Mouse (Mus musculus): Measurements from ENCODE around the gene Gm10401. TPM values are rescaled to one million over a fixed set of nuclear protein-coding genes. Genes with fewer than 3 reads are reported as not detected.

Gm10401 gene
- total and polyA plus RNA-seq, 3 experiments, result 1.7 to 10.9 TPM; not detected in 1

DNA sequence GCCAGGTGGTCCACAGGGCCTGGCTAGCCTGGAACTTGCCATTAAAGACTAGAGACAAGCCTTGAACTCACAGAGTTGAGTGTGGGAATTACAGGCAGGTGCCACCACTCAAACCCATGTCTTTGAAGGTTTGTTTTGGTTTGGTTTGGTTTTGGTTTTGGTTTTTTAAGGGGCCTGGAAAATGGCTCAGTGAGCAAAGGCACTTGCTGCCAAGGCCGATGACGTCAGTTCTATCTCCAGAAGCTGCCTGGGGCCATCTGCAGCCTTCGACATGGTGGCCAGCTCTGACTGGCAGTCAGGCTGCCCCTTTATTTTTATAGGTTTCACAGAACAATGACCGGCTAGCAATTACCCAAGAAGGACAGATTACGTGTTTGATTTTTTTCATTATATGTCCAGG, 22.9 kb upstream of the Gm10401 start (continued):
- TF ChIP-seq MEF2A (IDR thresholded peaks at IDR 0.05; ENCODE audit: borderline replicate concordance, low read depth, low read length), result peak; percentile 79; the same call in 1 of the 2 replicates
- peak; percentile 30; the same call in 1 of the 2 replicates for TF ChIP-seq POLR2A (IDR thresholded peaks at IDR 0.05; ENCODE audit: low read depth, low read length)
- TF ChIP-seq PAX5 (IDR thresholded peaks at IDR 0.05; ENCODE audit: low read length), result no peak
- TF ChIP-seq TCF12 (IDR thresholded peaks at IDR 0.05; ENCODE audit: low read depth, low read length), result 0 out of 2 replicates have a peak, but pooled peaks have one; percentile 20
- TF ChIP-seq MXI1 (IDR thresholded peaks at IDR 0.05; ENCODE audit: low read depth, low read length), result no peak
- TF ChIP-seq ZMIZ1 (IDR thresholded peaks at IDR 0.05; ENCODE audit: low read depth, low read length), result no peak

DNA sequence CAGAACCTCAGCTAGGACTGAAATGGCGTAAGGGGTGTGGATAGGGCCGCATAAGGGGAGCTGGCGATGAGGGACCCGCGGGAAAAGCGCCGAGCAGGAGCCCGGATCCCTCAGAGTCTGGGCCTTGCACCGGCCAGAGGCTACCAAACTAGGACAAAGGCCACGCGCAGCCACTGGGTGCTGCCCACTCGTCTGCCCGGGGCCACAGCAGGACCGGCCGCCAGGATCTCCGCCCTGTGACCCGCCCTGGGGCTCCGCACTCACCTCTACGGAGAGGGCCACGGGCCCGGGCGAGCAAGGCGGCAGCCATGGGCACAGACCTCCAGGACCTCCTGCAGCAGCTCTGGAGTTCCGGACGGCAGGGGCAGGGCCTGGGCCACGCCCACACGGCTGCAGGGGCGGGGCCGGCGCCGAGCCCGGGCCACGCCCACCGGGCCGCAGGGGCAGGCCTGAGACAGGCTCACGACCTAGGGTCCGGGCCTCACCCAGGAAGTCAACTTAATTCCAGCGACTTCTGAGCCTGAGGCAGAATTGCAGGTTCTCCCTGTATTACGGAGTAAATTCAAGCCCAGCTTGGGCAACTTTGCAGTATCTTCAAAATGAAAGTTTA, 21.0 kb upstream of the Gm10401 start, which contains the start of gene Acads:
Gene Acads, minus strand, starts transcription at position 386 of the 610 bp plus-strand sequence.
- H3K9ac ChIP-seq (ENCODE audit: insufficient read depth, low read depth), result peak within 1 kb of the TSS; percentile 49
- H3K9me3 ChIP-seq (replicated peaks; ENCODE audit: low read length), result peaks cover 3% of the 10 kb centered on the region
- H3K4me3 ChIP-seq (replicated peaks in 1 of 3; ENCODE audit: low read depth in 2 of 3, low read length in 2 of 3, poor library complexity in 1 of 3), result peak within 1 kb of the TSS; percentile 68 to 84 (median 76)
- peak; percentile 81 for DNase-seq (ENCODE audit: extremely low read depth)
- no peaks in the 10 kb centered on the region; the same call in 1 of the 2 replicates for H3K79me2 ChIP-seq (replicated peaks; ENCODE audit: control insufficient read depth, extremely low read depth, insufficient read depth, poor library complexity, severe bottlenecking)
- H3K36me3 ChIP-seq (replicated peaks in 1 of 2; ENCODE audit: control insufficient read depth in 1 of 2, insufficient read depth in 1 of 2, low read length in 1 of 2), result peaks cover 28 to 46% of the 10 kb centered on the region in 2 experiments
- no peaks in the 10 kb centered on the region for H3K27me3 ChIP-seq (replicated peaks)
- H3K4me1 ChIP-seq (ENCODE audit: control insufficient read depth in 1 of 2, insufficient read depth in 2 of 2), result peaks cover 9 to 30% of the 10 kb centered on the region in 2 experiments
- peak within 1 kb of the TSS; percentile 86 for H3K4me2 ChIP-seq (ENCODE audit: insufficient read depth, low read depth, poor library complexity, severe bottlenecking)
- in situ Hi-C loops (cut with MboI; ENCODE audit: low pct_ligation_motif_present, low pct_unique_long_range_greater_than_20kb, low sequenced_read_pairs), result no loop called here
- 0 out of 2 replicates have a peak, but pooled peaks have one; percentile 29 for TF ChIP-seq KAT2A (IDR thresholded peaks at IDR 0.05; ENCODE audit: insufficient replicate concordance, low read length)
- TF ChIP-seq MAX (IDR thresholded peaks at IDR 0.05; ENCODE audit: low read length), result 0 out of 2 replicates have a peak, but pooled peaks have one; percentile 19
- no peak for TF ChIP-seq EP300 (IDR thresholded peaks at IDR 0.05; ENCODE audit: low read length)
- TF ChIP-seq JUN (IDR thresholded peaks at IDR 0.05; ENCODE audit: insufficient read depth, low read depth, low read length), result no peak
- TF ChIP-seq GABPA (IDR thresholded peaks at IDR 0.05; ENCODE audit: insufficient replicate concordance, low read depth, low read length), result no peak
- TF ChIP-seq ZNF384 (IDR thresholded peaks at IDR 0.05; ENCODE audit: low read depth, low read length), result no peak
- TF ChIP-seq ELF1 (IDR thresholded peaks at IDR 0.05; ENCODE audit: low read depth, low read length), result peak; percentile 81
- peak; percentile 70; the same call in 1 of the 2 replicates for TF ChIP-seq TCF12 (IDR thresholded peaks at IDR 0.05; ENCODE audit: low read depth, low read length)
- TF ChIP-seq SIN3A (IDR thresholded peaks at IDR 0.05; ENCODE audit: low read length), result peak; percentile 79; the same call in 1 of the 2 replicates
- TF ChIP-seq MAFK (IDR thresholded peaks at IDR 0.05; ENCODE audit: insufficient replicate concordance, low read length), result no peak
- no peak for TF ChIP-seq E2F4 (IDR thresholded peaks at IDR 0.05; ENCODE audit: insufficient replicate concordance, low read depth, low read length)
- peak; percentile 54; the same call in 1 of the 2 replicates for TF ChIP-seq TBP (conservative IDR thresholded peaks at IDR 0.05; ENCODE audit: low read depth, low read length)
- TF ChIP-seq IRF4 (IDR thresholded peaks at IDR 0.05; ENCODE audit: low read depth, low read length), result 0 out of 2 replicates have a peak, but pooled peaks have one; percentile 20
- peak; percentile 83 for TF ChIP-seq POLR2A (IDR thresholded peaks at IDR 0.05; ENCODE audit: low read depth, low read length)
- TF ChIP-seq CTCF (conservative IDR thresholded peaks at IDR 0.05 in 1 of 2, IDR thresholded peaks at IDR 0.05 in 1 of 2; ENCODE audit: low read depth in 2 of 2, low read length in 2 of 2), result no peak
- no peak for TF ChIP-seq ETS1 (conservative IDR thresholded peaks at IDR 0.05; ENCODE audit: low read depth, low read length)
- no peak for TF ChIP-seq MYC (IDR thresholded peaks at IDR 0.05; ENCODE audit: low read depth, low read length)
- TF ChIP-seq MXI1 (IDR thresholded peaks at IDR 0.05; ENCODE audit: low read depth, low read length), result peak; percentile 87
- TF ChIP-seq USF1 (IDR thresholded peaks at IDR 0.05; ENCODE audit: low read depth, low read length), result no peak
- no peak for TF ChIP-seq PAX5 (IDR thresholded peaks at IDR 0.05; ENCODE audit: low read length)
- peak; percentile 79; the same call in 1 of the 2 replicates for TF ChIP-seq ZMIZ1 (IDR thresholded peaks at IDR 0.05; ENCODE audit: low read depth, low read length)
- TF ChIP-seq NRF1 (IDR thresholded peaks at IDR 0.05; ENCODE audit: low read depth, low read length), result 0 out of 2 replicates have a peak, but pooled peaks have one; percentile 33
- no peak for TF ChIP-seq SMC3 (IDR thresholded peaks at IDR 0.05; ENCODE audit: low read depth, low read length)
- no peak for TF ChIP-seq USF2 (conservative IDR thresholded peaks at IDR 0.05; ENCODE audit: low read depth, low read length)
- no peak for TF ChIP-seq ZKSCAN1 (IDR thresholded peaks at IDR 0.05; ENCODE audit: borderline replicate concordance, low read depth, low read length)
- TF ChIP-seq POLR2AphosphoS2 (IDR thresholded peaks at IDR 0.05; ENCODE audit: low read depth, low read length), result peak; percentile 54; the same call in 1 of the 2 replicates
- TF ChIP-seq BHLHE40 (IDR thresholded peaks at IDR 0.05; ENCODE audit: low read depth, low read length), result no peak
- TF ChIP-seq ZC3H11A (IDR thresholded peaks at IDR 0.05; ENCODE audit: low read depth, low read length), result no peak
- TF ChIP-seq NELFE (IDR thresholded peaks at IDR 0.05; ENCODE audit: low read depth, low read length), result peak; percentile 73
- 0 out of 2 replicates have a peak, but pooled peaks have one; percentile 58 for TF ChIP-seq MEF2A (IDR thresholded peaks at IDR 0.05; ENCODE audit: borderline replicate concordance, low read depth, low read length)
- dilution Hi-C loops (cut with MboI; ENCODE audit: extremely low pct_ligation_motif_present, extremely low pct_unique_long_range_greater_than_20kb, low sequenced_read_pairs), result no loop called here
- H3K27ac ChIP-seq (ENCODE audit: insufficient read depth, low read depth), result 0 out of 2 replicates have a peak within 1 kb of the TSS, but pooled peaks have one; percentile 30
